Mouse (Mus musculus): ENCODE measurements at regions not wholly inside any gene's neighbourhood (a gene's known extent, or its start where the extent isn't known, plus 50 kb on each side); places are given as distances from the start of the nearest gene placed in this dataset.

DNA sequence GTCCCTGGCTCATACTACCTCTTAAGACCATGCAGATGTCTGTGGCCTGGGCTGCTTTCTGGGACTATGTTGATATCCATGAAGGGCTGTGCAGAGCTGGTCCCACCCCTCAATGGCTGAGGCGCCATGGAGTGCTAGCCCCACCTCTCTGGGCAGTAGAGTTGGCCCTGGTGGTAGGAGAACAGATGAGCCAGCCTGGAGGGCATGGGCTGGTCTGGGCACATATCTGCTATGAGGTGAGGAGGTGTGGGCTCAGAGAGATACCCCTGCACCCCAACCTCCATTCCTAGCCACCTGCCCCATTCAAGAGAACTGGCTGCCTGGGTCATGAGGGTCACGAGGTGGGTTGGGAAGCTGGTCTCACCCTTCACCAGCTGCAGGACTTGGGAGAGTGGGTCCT lies 222.4 kb downstream of the Emp1 start:
- Histone ChIP-seq H3K27me3 (ENCODE audit: insufficient read depth, low read length) (no peaks in the 10 kb centered on the region), H3K9ac (replicated peaks; ENCODE audit: low read length) (no peak overlapping the region), H3K27ac (no peak overlapping the region), H3K4me3 (ENCODE audit: low read length) (no peak overlapping the region), H3K4me1 (ENCODE audit: insufficient read depth, low read length) (no peaks in the 10 kb centered on the region), H3K9me3 (ENCODE audit: low read length) (no peaks in the 10 kb centered on the region), H3K36me3 (ENCODE audit: insufficient read depth, low read length) (no peaks in the 10 kb centered on the region), H3K4me2 (ENCODE audit: low read depth, low read length) (no peak overlapping the region)
- WGBS = 94% methylated on average over 2 of the region's 2 CpGs
- no peak for ATAC-seq
- DNase-seq (ENCODE audit: low spot score) = no peak
- no peak for TF ChIP-seq CTCF (IDR thresholded peaks at IDR 0.05; ENCODE audit: low read depth)

DNA sequence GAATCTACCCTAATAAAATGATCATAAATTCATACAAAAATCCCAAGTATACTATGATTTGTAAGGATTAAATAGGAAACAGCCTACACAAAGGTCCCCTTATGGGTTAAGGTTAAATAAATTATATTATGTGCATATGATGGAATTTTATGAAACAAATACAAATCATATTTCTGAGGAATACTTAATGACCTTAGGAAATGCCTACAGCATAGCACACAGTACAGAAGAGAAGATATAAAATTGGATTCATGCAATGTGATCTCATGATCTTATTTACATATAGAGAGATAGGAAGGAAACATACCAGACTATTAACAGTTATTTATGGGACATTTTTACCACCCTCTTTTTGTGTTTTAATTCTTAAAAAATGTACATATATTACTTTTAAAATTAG lies 227.7 kb downstream of the Emp1 start:
- Histone ChIP-seq H3K9me3 (ENCODE audit: low read length) (no peaks in the 10 kb centered on the region), H3K4me3 (ENCODE audit: low read length) (no peak overlapping the region), H3K27ac (no peak overlapping the region), H3K36me3 (ENCODE audit: insufficient read depth, low read length) (no peaks in the 10 kb centered on the region), H3K9ac (replicated peaks; ENCODE audit: low read length) (no peak overlapping the region), H3K4me2 (ENCODE audit: low read depth, low read length) (no peak overlapping the region), H3K4me1 (ENCODE audit: insufficient read depth, low read length) (no peaks in the 10 kb centered on the region), H3K27me3 (ENCODE audit: insufficient read depth, low read length) (no peaks in the 10 kb centered on the region)
- ATAC-seq = no peak
- DNase-seq (ENCODE audit: low spot score) = no peak
- TF ChIP-seq CTCF (IDR thresholded peaks at IDR 0.05; ENCODE audit: low read depth) = no peak

DNA sequence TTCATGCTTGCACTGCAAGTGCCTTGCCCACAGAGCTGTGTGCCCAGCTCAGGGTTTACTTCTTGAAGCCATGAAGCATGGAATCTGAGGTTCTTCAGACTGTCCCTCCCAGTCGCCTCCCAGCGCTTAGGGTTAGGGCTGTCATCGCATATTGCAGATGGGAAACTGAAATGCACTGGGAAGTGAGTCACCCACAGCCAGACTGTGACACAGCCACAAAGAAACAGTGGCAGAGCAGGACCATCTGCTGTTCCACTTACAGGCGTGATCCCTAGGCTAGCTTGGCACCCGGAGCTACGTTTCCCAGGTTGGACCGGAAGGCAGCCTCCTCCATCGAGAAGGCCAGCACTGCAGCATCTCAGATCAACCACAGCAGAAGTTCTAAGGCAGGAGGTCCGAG lies 228.7 kb downstream of the Emp1 start:
- DNase-seq (ENCODE audit: low spot score) (no peak), ATAC-seq (no peak)
- no peaks in the 10 kb centered on the region for H3K9me3 ChIP-seq (ENCODE audit: low read length)
- no peak for TF ChIP-seq CTCF (IDR thresholded peaks at IDR 0.05; ENCODE audit: low read depth)
- no peak overlapping the region for H3K4me2 ChIP-seq (ENCODE audit: low read depth, low read length)
- no peak overlapping the region for H3K9ac ChIP-seq (replicated peaks; ENCODE audit: low read length)
- no peaks in the 10 kb centered on the region for H3K36me3 ChIP-seq (ENCODE audit: insufficient read depth, low read length)
- H3K27ac ChIP-seq = no peak overlapping the region
- no peak overlapping the region for H3K4me3 ChIP-seq (ENCODE audit: low read length)
- no peaks in the 10 kb centered on the region for H3K27me3 ChIP-seq (ENCODE audit: insufficient read depth, low read length)
- 94% methylated on average over 9 of the region's 9 CpGs for WGBS
- no peaks in the 10 kb centered on the region for H3K4me1 ChIP-seq (ENCODE audit: insufficient read depth, low read length)

DNA sequence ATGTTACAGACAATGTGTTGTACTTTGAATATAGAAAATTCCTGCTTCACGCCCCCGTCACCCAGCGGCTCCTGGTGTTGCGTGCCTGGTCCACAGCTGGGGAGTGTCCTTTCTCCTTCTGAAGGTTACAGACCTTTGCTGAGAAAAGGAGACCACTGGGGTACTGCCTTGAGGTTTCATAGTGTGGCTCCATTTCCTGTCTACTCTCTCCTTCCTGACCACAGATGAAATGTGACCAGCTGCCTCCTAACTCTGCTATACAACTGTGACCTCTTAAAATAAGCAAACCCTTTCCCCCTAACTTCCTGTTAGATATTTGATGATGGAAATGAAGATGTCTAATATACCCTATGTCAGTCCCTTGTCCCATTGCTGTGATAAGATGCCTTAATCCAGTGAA lies 234.0 kb downstream of the Emp1 start:
- no peak overlapping the region for H3K9ac ChIP-seq (replicated peaks; ENCODE audit: low read length)
- TF ChIP-seq CTCF (IDR thresholded peaks at IDR 0.05; ENCODE audit: low read depth) = no peak
- no peaks in the 10 kb centered on the region for H3K9me3 ChIP-seq (ENCODE audit: low read length)
- no peak overlapping the region for H3K4me2 ChIP-seq (ENCODE audit: low read depth, low read length)
- no peak overlapping the region for H3K27ac ChIP-seq
- WGBS = 94% methylated on average over 4 of the region's 4 CpGs
- no peak overlapping the region for H3K4me3 ChIP-seq (ENCODE audit: low read length)
- no peaks in the 10 kb centered on the region for H3K36me3 ChIP-seq (ENCODE audit: insufficient read depth, low read length)
- no peak for DNase-seq (ENCODE audit: low spot score)
- no peak for ATAC-seq
- H3K27me3 ChIP-seq (ENCODE audit: insufficient read depth, low read length) = no peaks in the 10 kb centered on the region
- no peaks in the 10 kb centered on the region for H3K4me1 ChIP-seq (ENCODE audit: insufficient read depth, low read length)

DNA sequence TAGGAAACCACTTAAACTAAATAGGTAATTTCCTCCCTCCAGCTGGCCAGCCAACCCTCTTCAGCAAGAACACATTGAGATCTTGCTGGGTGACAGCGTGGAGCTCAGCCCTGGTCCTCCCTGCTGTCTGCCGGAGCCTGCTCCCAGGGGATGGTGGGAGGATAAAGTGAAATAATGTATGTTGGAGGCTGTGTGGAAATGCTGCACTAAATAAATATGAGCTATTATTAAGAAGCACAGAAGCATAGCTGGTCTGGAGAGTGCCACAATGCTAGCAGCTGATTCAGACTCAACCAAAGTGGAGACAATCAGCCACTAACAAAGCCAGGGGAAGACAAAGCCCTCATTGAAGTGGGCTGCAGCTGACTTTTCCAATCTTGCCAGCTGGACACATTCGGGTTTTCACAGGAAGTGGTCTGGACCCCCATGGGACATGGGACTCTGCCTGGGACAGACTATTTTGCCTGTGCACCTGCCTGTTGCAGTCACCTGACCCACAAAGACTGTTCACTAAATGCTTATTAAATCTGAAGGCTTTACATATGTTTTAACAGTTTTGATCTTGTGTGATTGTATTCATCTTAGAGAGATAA lies 248.3 kb downstream of the Emp1 start:
- Histone ChIP-seq H3K27me3 (ENCODE audit: insufficient read depth, low read length) (no peaks in the 10 kb centered on the region), H3K9me3 (ENCODE audit: low read length) (no peaks in the 10 kb centered on the region), H3K27ac (no peak overlapping the region), H3K9ac (replicated peaks; ENCODE audit: low read length) (no peak overlapping the region), H3K4me2 (ENCODE audit: low read depth, low read length) (no peak overlapping the region), H3K4me1 (ENCODE audit: insufficient read depth, low read length) (peaks cover 6% of the 10 kb centered on the region), H3K36me3 (ENCODE audit: insufficient read depth, low read length) (no peaks in the 10 kb centered on the region), H3K4me3 (ENCODE audit: low read length) (no peak overlapping the region)
- 25% methylated on average over 3 of the region's 3 CpGs for WGBS
- TF ChIP-seq CTCF (IDR thresholded peaks at IDR 0.05; ENCODE audit: low read depth) = no peak
- no peak for ATAC-seq
- DNase-seq (ENCODE audit: low spot score) = peak; percentile 22

DNA sequence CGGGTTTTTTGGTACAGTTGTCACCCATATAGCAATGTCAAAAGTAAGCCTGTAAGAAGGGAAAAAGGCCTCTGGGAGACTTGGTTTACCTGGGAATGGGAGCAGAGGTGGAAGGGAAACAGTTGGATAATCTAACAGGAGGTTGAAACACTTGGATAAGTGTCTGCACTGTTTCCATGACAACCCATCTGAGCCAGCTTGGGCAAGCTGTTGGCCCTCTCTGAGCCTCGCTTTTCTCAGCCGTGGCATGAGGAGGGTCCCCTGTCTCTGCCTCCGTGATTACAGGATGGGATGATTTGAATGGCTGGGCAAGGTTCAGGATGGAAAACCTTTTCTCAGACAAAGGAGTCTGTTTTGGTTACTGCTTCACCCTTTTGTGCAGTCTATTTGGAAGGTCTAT lies 265.6 kb downstream of the Emp1 start:
- Histone ChIP-seq H3K9ac (replicated peaks; ENCODE audit: low read length) (no peak overlapping the region), H3K27ac (no peak overlapping the region), H3K4me1 (ENCODE audit: insufficient read depth, low read length) (no peaks in the 10 kb centered on the region), H3K36me3 (ENCODE audit: insufficient read depth, low read length) (no peaks in the 10 kb centered on the region), H3K9me3 (ENCODE audit: low read length) (no peaks in the 10 kb centered on the region), H3K27me3 (ENCODE audit: insufficient read depth, low read length) (no peaks in the 10 kb centered on the region), H3K4me2 (ENCODE audit: low read depth, low read length) (no peak overlapping the region), H3K4me3 (ENCODE audit: low read length) (no peak overlapping the region)
- TF ChIP-seq CTCF (IDR thresholded peaks at IDR 0.05; ENCODE audit: low read depth) = no peak
- DNase-seq (ENCODE audit: low spot score) (peak; percentile 28), ATAC-seq (no peak)
- 22% methylated on average over 4 of the region's 4 CpGs for WGBS

DNA sequence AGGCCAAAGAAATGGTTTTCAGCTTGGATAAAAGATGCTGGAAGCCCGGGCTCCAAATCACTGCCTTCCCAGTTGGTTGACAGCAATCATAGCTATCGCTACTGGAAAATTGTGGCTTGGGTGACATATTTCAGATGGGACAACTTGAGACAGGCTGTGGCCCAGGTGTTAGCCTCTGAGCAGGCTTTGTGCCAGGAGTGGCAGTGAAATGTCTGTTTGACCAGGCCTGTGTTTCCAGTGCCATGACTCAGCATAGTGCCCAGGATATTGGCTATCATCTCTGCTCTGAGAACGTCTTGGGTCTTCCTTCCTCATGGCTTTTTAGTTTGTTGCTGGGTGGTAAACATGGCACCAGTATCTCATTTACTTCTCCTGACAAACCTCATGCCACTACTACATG lies 266.9 kb downstream of the Emp1 start:
- WGBS = 42% methylated on average over 3 of the region's 3 CpGs
- Histone ChIP-seq H3K4me3 (ENCODE audit: low read length) (no peak overlapping the region), H3K27ac (no peak overlapping the region), H3K9me3 (ENCODE audit: low read length) (no peaks in the 10 kb centered on the region), H3K36me3 (ENCODE audit: insufficient read depth, low read length) (no peaks in the 10 kb centered on the region), H3K9ac (replicated peaks; ENCODE audit: low read length) (no peak overlapping the region), H3K4me1 (ENCODE audit: insufficient read depth, low read length) (no peaks in the 10 kb centered on the region), H3K4me2 (ENCODE audit: low read depth, low read length) (no peak overlapping the region), H3K27me3 (ENCODE audit: insufficient read depth, low read length) (no peaks in the 10 kb centered on the region)
- no peak for ATAC-seq
- TF ChIP-seq CTCF (IDR thresholded peaks at IDR 0.05; ENCODE audit: low read depth) = no peak
- DNase-seq (ENCODE audit: low spot score) = no peak

Data from hindbrain, postnatal 0 days (tissue).